Mouse (Mus musculus): Measurements from ENCODE around the gene Nifk. TPM values are rescaled to one million over a fixed set of nuclear protein-coding genes. Genes with fewer than 3 reads are reported as not detected.

Gene Nifk
- polyA plus RNA-seq, 1 experiment from 2014 or later: 57.2 TPM

DNA sequence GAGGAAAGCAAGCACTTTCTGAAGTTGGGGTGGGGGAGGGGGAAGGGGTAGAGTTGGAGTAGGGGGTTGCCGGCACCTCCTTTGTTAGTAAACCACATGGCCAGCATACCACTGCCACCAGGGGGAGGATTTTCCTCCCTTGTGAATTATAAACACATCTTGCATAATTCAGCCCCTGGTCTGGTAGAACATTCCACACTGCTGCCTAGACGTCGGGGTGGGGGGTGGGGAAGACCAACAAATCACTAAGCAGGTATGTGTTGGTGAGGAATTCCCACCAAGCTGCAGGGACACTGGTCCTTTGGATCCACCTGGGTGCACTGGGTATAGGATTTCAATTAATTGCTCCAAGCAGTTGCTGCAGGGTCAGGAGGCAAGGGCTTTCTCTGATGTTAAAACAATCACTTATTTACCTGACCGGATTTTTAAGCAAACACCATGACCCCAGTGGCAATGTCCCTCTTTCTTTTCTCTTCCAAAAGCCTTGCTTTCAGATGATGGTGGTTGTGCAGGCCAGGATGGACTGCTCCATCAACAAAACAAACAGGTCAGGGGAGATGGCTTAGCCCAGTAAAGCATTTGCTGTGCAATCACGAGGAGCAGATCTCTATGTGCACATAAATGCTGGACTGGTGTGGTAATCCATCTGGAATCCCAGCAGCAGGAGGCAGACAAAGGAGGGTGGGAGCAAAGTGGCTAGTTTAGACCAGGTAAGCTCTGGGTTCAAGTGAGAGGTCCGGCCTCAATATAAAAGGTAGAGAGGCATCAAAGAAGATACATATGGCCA, 22.2 kb downstream of the Nifk start:
- Histone ChIP-seq H3K4me3 (ENCODE audit: inconsistent target) (no peak overlapping the region), H3K36me3 (ENCODE audit: inconsistent target) (no peaks in the 10 kb centered on the region), H3K27ac (no peak overlapping the region), H3K79me2 (ENCODE audit: inconsistent target) (no peaks in the 10 kb centered on the region)
- WGBS (ENCODE audit: missing documents): 56% methylated on average over 6 of the region's 6 CpGs

DNA sequence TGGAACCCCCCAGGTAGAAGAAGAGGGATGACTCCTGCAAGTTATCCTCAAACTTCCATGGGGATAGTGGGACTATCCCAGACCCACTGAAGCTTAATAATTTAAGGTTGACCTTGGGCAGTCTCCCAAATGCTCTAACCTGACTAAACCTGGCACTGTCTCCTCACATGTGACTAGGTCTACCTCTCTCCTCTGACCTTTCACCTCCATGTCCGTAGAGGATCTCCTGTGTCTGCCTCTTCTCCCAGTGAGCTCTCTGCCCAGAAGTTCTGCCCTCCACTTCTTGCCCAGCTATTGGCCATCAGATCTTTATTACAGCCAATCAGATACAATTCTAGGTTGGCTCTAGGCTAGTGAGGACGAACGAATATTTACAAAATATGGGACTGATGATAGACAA, 28.3 kb downstream of the Nifk start:
- Histone ChIP-seq H3K4me3 (ENCODE audit: inconsistent target) (no peak overlapping the region), H3K27ac (no peak overlapping the region), H3K36me3 (ENCODE audit: inconsistent target) (no peaks in the 10 kb centered on the region), H3K79me2 (ENCODE audit: inconsistent target) (no peaks in the 10 kb centered on the region)
- 90% methylated on average over 3 of the region's 3 CpGs for WGBS (ENCODE audit: missing documents)

DNA sequence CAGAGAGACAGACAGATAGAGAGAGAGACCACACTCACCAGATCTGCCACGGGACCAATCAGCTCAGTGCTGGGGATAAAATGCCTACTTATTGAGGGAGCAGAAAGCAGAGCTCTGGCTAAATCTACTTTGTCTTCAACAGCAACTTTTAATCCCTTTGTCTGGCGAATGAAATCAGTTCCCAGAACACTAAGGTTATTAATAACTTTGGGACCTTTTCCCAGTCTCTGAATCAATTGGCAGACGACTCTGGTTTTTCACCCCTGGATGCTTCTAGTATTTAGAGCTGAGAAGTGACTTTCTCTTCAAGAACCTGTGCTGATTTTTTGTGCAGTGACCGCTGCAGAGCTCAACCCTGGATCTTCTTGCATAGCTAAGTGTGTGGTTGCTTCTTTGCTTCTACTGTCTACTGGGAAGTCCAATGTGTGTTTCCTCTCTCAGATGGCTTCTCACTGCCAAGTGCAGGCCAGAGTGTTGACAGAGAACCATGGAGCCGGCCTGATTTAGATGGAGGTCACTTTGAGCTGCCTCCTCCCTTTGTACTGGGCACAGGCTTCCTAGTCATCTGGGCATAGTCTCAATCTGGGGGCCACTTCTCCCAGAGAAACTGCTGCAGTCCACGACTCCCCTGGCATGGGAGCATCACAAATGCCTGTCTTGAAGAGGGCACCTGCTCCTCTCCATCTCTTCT, 37.6 kb downstream of the Nifk start:
- no peaks in the 10 kb centered on the region for H3K79me2 ChIP-seq (ENCODE audit: inconsistent target)
- 85% methylated on average over 6 of the region's 6 CpGs for WGBS (ENCODE audit: missing documents)
- no peak overlapping the region for H3K27ac ChIP-seq

DNA sequence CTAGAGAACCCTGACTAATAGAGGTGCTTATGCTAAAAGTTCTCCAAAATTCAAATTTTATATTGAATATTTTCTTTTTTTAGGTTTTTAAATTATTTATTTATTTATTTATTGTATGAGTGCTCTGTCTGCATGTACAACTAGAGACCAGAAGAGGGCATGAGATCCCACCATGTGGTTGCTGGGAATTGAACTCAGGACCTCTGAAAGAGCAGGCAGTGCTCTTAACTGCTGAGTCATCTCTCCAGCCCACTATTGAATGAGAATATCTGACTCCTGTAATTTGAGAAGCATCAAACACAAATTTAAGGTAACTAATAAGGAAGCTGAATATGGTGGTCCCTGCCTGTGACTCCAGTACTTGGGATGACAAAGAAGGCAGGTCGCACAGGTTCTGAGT, 46.3 kb downstream of the Nifk start:
- WGBS (ENCODE audit: missing documents): 100% methylated on average over 1 of the region's 1 CpGs
- Histone ChIP-seq H3K27ac (no peak overlapping the region), H3K36me3 (ENCODE audit: inconsistent target) (no peaks in the 10 kb centered on the region), H3K4me3 (ENCODE audit: inconsistent target) (no peak overlapping the region), H3K79me2 (ENCODE audit: inconsistent target) (no peaks in the 10 kb centered on the region)

More for the DNA sequence above, 37.6 kb downstream of the Nifk start:
- H3K36me3 ChIP-seq (ENCODE audit: inconsistent target): no peaks in the 10 kb centered on the region
- H3K4me3 ChIP-seq (ENCODE audit: inconsistent target): no peak overlapping the region

DNA sequence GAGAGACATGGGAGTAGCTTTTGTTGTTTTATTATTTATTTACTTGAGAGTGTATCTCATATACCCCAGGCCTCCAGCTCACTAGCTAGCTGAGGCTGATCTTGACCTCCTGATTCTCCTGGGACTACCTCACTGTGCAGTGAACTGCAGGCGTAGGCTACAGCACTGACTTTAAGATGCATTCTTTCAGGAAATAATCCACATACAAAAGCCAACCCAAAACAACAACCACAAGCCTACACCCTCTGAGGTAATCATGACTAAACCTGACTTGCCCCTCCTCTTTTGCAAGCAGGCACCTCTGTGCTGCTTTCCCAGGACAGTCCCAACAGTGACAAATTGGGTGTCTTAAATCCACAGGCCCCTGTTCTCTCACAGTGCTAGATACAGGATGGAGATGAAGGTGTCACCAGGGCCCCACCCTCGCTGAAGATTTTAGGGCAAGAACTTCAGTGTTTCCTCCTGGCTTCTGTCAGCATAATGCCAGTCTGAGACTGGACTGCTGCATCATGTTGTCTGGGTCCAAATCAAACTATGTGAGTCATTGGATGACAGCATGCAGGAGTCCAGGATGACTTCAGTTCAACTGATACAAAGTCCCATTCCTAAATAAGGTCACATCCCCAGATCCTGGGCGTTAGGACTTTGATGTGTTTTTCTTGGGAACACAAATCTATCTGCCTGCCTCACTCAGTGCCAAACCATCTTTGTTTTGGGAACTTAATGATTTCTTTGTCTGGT, 47.3 kb downstream of the Nifk start:
- WGBS (ENCODE audit: missing documents): 88% methylated on average over 3 of the region's 3 CpGs
- no peaks in the 10 kb centered on the region for H3K79me2 ChIP-seq (ENCODE audit: inconsistent target)
- H3K36me3 ChIP-seq (ENCODE audit: inconsistent target): no peaks in the 10 kb centered on the region
- H3K4me3 ChIP-seq (ENCODE audit: inconsistent target): no peak overlapping the region
- H3K27ac ChIP-seq: no peak overlapping the region

DNA sequence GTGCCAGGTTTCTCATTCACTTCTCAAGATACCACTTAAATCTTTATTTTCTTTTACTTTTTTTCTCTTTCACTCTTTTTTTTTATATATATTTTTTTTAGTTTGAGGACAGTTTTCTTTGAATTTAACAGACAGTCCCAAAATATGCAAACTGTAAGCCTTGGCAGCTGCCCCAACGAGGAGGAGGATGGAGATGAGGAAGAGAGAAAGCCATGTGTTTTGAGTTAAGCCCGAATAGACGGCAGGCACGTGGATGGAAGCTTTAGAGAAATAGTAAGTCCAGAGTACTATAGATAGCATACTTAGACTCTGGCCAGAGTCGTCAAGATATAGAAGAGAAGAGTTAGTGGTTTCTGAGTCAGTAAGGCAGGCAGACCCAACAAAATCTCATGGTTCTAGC, 56.1 kb downstream of the Nifk start:
- H3K27ac ChIP-seq: no peak overlapping the region
- WGBS (ENCODE audit: missing documents): 75% methylated on average over 5 of the region's 5 CpGs
- H3K79me2 ChIP-seq (ENCODE audit: inconsistent target): no peaks in the 10 kb centered on the region
- no peaks in the 10 kb centered on the region for H3K36me3 ChIP-seq (ENCODE audit: inconsistent target)
- H3K4me3 ChIP-seq (ENCODE audit: inconsistent target): no peak overlapping the region

DNA sequence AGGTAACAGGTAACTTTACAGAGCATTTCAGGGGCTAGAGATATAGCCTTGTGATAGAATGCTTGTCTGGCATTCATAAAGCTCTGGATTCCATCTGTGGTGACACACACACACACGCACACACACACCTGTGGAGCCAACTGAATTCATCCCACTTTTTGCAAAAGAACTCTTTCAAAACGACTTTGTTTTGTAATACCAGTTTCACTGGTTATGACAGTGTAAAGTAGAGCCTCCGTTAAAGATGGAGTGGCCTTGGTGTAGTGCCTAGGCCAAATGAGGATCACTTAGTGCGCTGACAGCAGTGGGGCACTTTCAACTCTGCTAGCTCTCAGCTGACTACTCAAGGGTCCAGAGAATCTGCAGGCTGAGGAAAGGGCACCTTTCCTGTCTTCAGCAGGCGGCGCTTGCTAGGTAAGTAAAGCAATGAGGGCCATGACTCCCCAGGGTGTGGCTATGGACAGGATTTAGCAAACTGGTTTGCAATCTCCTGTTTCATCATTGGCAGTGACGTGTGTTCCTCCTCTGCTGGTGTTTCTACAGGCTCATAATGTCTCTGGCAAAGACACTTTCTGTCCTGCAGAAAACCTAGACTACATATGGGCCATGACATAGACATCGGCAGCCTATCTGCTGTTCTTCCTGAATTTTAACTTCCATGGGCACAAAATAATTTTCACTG, 58.6 kb downstream of the Nifk start:
- Histone ChIP-seq H3K27ac (no peak overlapping the region), H3K36me3 (ENCODE audit: inconsistent target) (no peaks in the 10 kb centered on the region), H3K4me3 (ENCODE audit: inconsistent target) (no peak overlapping the region), H3K79me2 (ENCODE audit: inconsistent target) (no peaks in the 10 kb centered on the region)
- WGBS (ENCODE audit: missing documents): 68% methylated on average over 8 of the region's 8 CpGs

Other genes starting within 250 kb of the Nifk start
- not detected in 3 replicates for gene Gm29106, start 145.3 kb upstream of the Nifk start, polyA plus RNA-seq (2018)
- 28.3 to 89.6 TPM (median 56.9 TPM) in 3 replicates for gene Tsn, start 10.1 kb upstream of the Nifk start, polyA plus RNA-seq (2018)
- gene Clasp1, start 67.2 kb downstream of the Nifk start, polyA plus RNA-seq (2018): 12.0 to 19.4 TPM (median 13.6 TPM) in 3 replicates